Mouse (Mus musculus) liver, embryonic 13.5 days (tissue): ENCODE results near the gene Dpysl5. TPM values are rescaled to one million over a fixed set of nuclear protein-coding genes. Genes with fewer than 3 reads are reported as not detected.

ENCODE experiments used
- ATAC-seq: fragments of 200-750 bp; cut with Nextera tagmentation; 2 replicates; pipeline ENCODE4 v1.8.0; 2017; ENCODE audit warnings: low read depth, mild to moderate bottlenecking, moderate number of reproducible peaks, moderate library complexity
- DNase-seq: peaks from one replicate; pipeline ENCODE4 v3.0.0; 2022
- H3K27ac ChIP-seq: fragments of 300-500 bp; sonication (generic); 2 replicates; pipeline ENCODE4 v1.5.1; 2015; ENCODE audit warnings: moderate library complexity, mild to moderate bottlenecking, inconsistent platforms
- H3K27me3 ChIP-seq: fragments of 300-500 bp; sonication (generic); 2 replicates; pipeline ENCODE4 v1.6.1; 2015; ENCODE audit warnings: mild to moderate bottlenecking, inconsistent platforms
- H3K36me3 ChIP-seq: fragments of 300-500 bp; sonication (generic); 2 replicates; pipeline ENCODE4 v1.6.1; 2015; ENCODE audit warnings: mild to moderate bottlenecking, inconsistent platforms
- H3K4me1 ChIP-seq: fragments of 300-500 bp; sonication (generic); replicated peaks from 2 replicates; pipeline ENCODE4 v1.6.1; 2015; ENCODE audit warnings: inconsistent platforms
- H3K4me2 ChIP-seq: fragments of 300-500 bp; sonication (generic); 2 replicates; pipeline ENCODE4 v1.6.1; 2015; ENCODE audit warnings: inconsistent platforms, mild to moderate bottlenecking, moderate library complexity
- H3K4me3 ChIP-seq: fragments of 300-500 bp; sonication (generic); replicated peaks from 2 replicates; pipeline ENCODE4 v1.5.1; 2015; ENCODE audit warnings: mild to moderate bottlenecking, inconsistent platforms
- H3K9ac ChIP-seq: fragments of 300-500 bp; sonication (generic); 2 replicates; pipeline ENCODE4 v1.6.1; 2015; ENCODE audit warnings: mild to moderate bottlenecking, inconsistent platforms
- H3K9me3 ChIP-seq: fragments of 300-500 bp; sonication (generic); replicated peaks from 2 replicates; pipeline ENCODE4 v1.6.1; 2016; ENCODE audit warnings: inconsistent platforms
- WGBS: fragments of 180-500 bp; shearing (Covaris S2); methylation state at CpG from one replicate; pipeline ENCODE4 v1.1.7; 2015; ENCODE audit not compliant: insufficient replicate concordance; 5-methylcytosine and 5-hydroxymethylcytosine counted together
- polyA plus RNA-seq: library from polyadenylated mRNA; unstranded; fragments of >200 nt; fragmentation: Nextera tagmentation; extraction: Ambion mirVana; gene quantifications from 2 replicates; pipeline ENCODE4 v1.2.1, GENCODE M21; 2015

Gene Dpysl5
- polyA plus RNA-seq, 1 experiment from 2014 or later, result 0.33 TPM

DNA sequence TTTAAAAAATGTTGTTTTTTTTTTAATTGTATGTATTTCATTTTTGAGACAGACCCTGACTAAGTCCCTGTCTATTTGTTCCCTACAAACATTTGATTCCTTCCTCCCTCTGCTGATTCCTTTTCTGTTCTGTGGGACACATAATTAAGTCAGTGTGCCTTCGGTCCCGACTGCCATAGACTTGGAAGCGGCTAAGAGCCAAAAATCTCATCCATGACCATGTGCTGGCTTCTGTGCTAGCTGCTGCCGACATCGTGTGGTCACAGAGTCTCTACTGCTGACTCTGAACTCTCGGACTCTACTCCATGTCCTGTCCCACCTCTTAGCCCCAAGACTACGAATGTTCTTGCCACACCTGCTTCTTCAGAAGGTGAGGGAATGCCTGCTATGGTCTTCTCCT, 21.1 kb downstream of the Dpysl5 start:
- Histone ChIP-seq H3K27me3 (no peaks in the 10 kb centered on the region; the same call in 1 of the 2 replicates), H3K27ac (no peak overlapping the region), H3K4me3 (no peak overlapping the region), H3K4me2 (no peak overlapping the region), H3K4me1 (no peaks in the 10 kb centered on the region), H3K9me3 (no peaks in the 10 kb centered on the region), H3K9ac (no peak overlapping the region), H3K36me3 (no peaks in the 10 kb centered on the region)
- WGBS, result 65% methylated on average over 7 of the region's 7 CpGs
- no peak for ATAC-seq
- DNase-seq, result no peak

DNA sequence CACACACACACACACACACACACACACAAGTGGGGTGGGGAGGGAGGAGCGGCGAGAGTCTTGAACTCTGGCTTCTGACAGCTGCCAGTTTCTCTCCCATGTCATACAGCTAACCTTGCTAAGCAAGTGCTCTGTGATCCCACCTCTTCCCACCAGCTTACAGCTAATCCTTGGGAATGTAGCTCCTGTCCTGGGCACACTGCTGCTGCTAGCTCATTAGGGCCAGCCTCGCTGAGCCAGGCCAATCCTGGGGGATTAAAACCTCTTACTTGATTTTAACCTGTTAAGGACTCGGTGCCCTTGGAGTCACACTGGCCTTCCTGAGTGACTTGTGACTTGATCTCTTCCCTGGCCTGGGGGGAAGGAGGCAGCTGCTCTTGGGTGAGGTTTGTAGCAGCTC, 23.3 kb downstream of the Dpysl5 start:
- Histone ChIP-seq H3K4me1 (no peaks in the 10 kb centered on the region), H3K4me2 (no peak overlapping the region), H3K27ac (no peak overlapping the region), H3K4me3 (no peak overlapping the region), H3K9ac (no peak overlapping the region), H3K9me3 (no peaks in the 10 kb centered on the region), H3K36me3 (no peaks in the 10 kb centered on the region), H3K27me3 (peaks cover 7% of the 10 kb centered on the region)
- 49% methylated on average over 4 of the region's 4 CpGs for WGBS
- no peak for DNase-seq
- no peak for ATAC-seq

DNA sequence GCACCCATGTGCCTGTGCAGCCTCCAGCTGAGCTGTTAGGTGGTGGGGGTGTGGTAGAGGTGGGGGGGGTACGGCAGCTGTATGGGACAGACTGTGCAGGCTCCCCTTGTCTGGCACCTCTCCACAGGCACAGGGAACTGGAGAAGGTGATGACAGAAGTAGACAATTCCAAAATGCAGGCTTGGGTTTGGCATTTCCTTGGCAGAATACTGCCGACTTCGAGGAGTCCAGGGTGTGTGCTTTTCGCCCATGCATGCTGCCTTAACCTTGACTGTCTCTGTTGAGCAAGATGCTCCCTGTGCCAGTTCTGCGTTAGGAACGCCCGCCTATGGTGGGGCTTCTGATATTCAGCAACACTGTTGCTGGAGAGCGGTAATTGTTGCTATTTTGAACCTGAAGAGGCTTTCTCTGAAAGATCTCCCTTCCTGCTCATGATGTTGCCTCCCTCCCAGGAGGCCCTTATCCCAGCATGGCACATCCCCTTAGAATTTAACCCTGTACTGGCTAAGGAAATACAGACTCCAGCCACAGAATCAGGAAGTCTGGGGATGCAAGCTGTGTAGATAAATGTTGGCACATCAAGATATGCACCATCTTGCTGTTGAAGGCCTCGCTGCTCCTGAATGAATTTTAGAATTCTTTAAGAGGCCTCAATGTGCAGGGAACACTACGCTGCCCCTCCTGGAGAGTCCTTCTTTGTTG, 26.9 kb downstream of the Dpysl5 start:
- Histone ChIP-seq H3K27me3 (peaks cover 7% of the 10 kb centered on the region), H3K4me1 (no peaks in the 10 kb centered on the region), H3K4me2 (no peak overlapping the region), H3K36me3 (no peaks in the 10 kb centered on the region), H3K27ac (no peak overlapping the region), H3K4me3 (no peak overlapping the region), H3K9me3 (no peaks in the 10 kb centered on the region), H3K9ac (no peak overlapping the region)
- ATAC-seq (no peak), DNase-seq (no peak)
- WGBS, result 33% methylated on average over 10 of the region's 10 CpGs

DNA sequence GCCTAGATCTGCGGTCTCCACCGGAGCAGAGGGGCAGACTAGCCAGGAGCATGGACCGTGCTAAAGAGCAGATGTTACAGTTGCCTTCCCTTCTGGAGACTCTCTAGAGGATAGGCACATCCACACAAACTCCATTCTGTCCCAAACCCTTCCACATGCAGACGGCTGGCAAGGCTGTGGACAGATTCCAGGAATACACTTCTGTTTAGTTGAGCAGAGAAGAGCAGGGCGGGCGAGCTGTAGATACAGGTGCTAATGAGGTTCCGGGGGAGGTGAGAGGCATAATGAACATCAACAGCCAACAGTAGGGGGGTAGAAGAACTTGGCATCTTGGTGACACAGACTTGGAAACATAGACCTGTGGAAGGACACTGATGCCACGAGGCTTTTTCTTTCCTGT, 28.2 kb downstream of the Dpysl5 start:
- WGBS, result 54% methylated on average over 8 of the region's 8 CpGs

DNA sequence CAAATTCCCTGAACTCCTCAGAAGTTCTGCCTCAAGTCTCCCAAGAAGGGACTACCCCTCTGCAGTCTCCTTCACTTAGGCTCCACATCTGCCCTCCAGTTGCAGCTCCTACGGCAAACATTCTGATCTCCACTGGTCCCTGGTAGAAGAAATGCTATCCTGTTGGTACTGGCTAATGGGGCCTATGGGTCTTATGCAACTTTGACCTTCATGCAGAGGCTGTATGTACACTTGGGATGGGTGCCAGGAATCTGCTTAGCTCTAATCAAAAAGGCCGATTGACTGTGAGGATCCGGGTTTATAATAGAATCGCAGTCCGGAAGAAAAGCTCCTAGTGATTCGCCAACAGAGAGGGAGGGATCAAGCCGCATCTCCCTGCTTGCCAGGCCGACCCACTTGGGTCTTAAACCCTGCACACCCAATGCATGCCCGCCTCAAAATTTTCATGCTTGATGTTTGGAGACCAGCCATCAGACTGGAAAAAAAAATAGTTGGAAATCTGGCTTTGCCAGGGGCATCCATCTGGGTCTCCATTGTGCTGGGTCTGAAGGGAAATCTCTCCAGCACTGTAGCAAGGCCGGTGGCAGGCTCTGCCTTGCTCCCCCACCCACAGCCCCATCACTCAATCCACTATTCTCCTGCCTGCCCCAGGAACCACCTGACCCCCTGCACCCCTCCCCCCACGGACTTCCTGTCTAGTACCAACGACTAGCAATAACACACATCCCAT, 38.4 kb downstream of the Dpysl5 start:
- ATAC-seq (0 out of 2 replicates have a peak, but pooled peaks have one; percentile 36), DNase-seq (no peak)
- Histone ChIP-seq H3K9ac (no peak overlapping the region), H3K36me3 (no peaks in the 10 kb centered on the region), H3K9me3 (no peaks in the 10 kb centered on the region), H3K4me3 (no peak overlapping the region), H3K27me3 (no peaks in the 10 kb centered on the region), H3K4me1 (peaks cover 7% of the 10 kb centered on the region; the same call in 1 of the 2 replicates), H3K4me2 (no peak overlapping the region), H3K27ac (no peak overlapping the region)
- 58% methylated on average over 12 of the region's 12 CpGs for WGBS

More for the DNA sequence above, 28.2 kb downstream of the Dpysl5 start:
- H3K4me1 ChIP-seq, result no peaks in the 10 kb centered on the region
- H3K9ac ChIP-seq, result no peak overlapping the region
- H3K27me3 ChIP-seq, result peaks cover 7% of the 10 kb centered on the region
- no peaks in the 10 kb centered on the region for H3K36me3 ChIP-seq
- no peak for DNase-seq
- no peak for ATAC-seq
- H3K9me3 ChIP-seq, result no peaks in the 10 kb centered on the region
- no peak overlapping the region for H3K27ac ChIP-seq
- H3K4me2 ChIP-seq, result no peak overlapping the region
- no peak overlapping the region for H3K4me3 ChIP-seq

DNA sequence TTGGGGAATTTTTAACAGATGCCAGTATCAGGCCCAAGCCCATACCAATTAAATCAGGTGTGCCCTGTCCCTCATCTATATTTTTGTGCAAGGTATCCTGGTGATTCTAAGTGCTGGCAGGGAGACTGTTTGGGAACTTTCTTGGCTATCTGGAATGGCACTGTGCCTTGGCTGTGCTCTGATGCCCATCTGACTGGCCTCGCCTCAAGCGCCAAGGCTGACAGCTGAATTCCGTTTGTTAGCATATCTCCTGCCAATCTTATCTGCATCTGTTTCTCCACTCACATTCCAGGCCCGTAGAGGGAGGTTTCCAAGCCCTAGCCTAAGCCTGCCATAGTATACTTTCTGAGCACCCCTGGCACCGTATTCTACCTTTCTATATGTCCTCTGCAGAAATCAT, 39.7 kb downstream of the Dpysl5 start:
- no peak overlapping the region for H3K27ac ChIP-seq
- H3K4me3 ChIP-seq, result no peak overlapping the region
- H3K9ac ChIP-seq, result no peak overlapping the region
- no peak overlapping the region for H3K4me2 ChIP-seq
- H3K9me3 ChIP-seq, result no peaks in the 10 kb centered on the region
- DNase-seq (no peak), ATAC-seq (no peak)
- peaks cover 7% of the 10 kb centered on the region; the same call in 1 of the 2 replicates for H3K4me1 ChIP-seq
- WGBS, result 52% methylated on average over 5 of the region's 5 CpGs
- H3K36me3 ChIP-seq, result no peaks in the 10 kb centered on the region
- H3K27me3 ChIP-seq, result no peaks in the 10 kb centered on the region

DNA sequence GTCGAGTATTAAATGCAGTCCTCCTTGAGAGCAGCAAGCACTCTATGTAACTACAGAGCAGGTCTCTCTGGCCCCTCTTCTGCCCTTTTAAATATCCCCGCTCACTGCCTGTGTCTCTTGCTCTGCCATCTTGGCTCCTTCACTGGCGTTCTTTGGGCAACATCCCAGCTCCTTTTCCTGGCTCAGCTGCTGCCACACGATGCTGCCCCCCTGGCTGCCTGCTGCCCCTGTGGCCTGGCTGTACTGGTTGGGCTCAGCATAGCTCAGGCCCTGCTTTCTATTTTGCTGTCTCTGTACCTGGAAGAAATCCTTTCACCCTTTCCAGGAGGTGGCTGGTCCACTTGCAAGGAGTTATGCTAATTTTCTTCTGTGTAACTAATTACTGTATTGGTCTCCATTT, 41.8 kb downstream of the Dpysl5 start:
- H3K4me2 ChIP-seq, result no peak overlapping the region
- ATAC-seq (no peak), DNase-seq (no peak)
- H3K27me3 ChIP-seq, result no peaks in the 10 kb centered on the region
- no peak overlapping the region for H3K4me3 ChIP-seq
- peaks cover 7% of the 10 kb centered on the region; the same call in 1 of the 2 replicates for H3K4me1 ChIP-seq
- no peak overlapping the region for H3K27ac ChIP-seq
- no peak overlapping the region for H3K9ac ChIP-seq
- no peaks in the 10 kb centered on the region for H3K9me3 ChIP-seq
- no peaks in the 10 kb centered on the region for H3K36me3 ChIP-seq
- 61% methylated on average over 4 of the region's 4 CpGs for WGBS

DNA sequence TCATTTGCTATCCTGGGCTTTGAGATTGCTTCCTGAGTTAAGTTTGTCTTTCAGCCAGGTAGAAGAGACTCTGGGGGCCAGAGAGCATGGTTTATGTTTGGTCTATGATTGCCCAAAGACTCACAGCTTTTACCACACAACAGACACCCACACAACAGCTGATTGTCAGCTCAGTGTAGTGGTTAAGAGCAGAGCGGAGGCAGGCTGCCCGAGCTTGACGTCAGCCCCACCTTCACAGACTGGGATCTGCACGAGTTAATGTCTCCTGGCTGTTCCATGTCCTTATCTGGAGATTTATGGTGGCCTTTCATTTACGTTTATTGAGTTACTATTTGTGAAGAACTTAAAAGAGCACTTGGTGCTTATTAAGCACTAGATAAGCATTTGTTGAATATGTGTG, 43.9 kb downstream of the Dpysl5 start:
- no peak overlapping the region for H3K4me2 ChIP-seq

DNA sequence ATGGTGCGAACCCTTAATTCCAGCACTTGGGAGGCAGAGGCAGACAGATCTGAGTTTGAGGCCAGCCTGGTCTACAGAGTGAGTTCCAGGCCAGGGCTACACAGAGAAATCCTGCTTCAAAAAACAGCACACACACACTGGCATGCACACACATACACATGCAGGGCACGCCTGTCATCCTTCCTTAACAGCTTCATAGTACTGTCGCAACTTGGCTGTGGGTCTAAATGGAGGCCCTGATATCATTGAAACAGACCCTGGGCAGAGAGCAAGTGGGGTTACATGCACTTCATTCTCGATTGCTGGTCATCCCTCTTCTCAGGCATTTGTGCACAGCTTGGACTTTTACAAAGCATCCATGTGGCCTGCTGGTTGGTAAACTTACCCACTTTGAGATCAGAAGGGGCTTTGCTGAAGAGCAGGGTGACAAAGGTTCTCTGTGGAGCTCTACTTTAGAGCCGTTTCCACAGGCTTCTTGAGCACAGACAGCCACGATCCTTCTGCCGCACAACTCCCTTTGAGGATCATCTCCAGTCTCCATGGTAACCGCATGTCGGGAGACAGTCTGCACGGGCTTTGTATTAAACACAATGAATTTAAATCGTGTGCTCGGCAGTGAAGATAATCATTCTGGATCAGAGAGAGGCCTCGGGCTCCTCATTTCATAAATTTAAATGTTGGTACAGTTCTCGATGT, 51.6 kb downstream of the Dpysl5 start:
- 73% methylated on average over 14 of the region's 14 CpGs for WGBS
- Histone ChIP-seq H3K4me2 (no peak overlapping the region), H3K9ac (no peak overlapping the region)

More for the DNA sequence above, 43.9 kb downstream of the Dpysl5 start:
- Histone ChIP-seq H3K36me3 (no peaks in the 10 kb centered on the region), H3K9ac (no peak overlapping the region), H3K4me3 (no peak overlapping the region), H3K27ac (no peak overlapping the region), H3K9me3 (no peaks in the 10 kb centered on the region), H3K27me3 (no peaks in the 10 kb centered on the region), H3K4me1 (no peaks in the 10 kb centered on the region)
- 47% methylated on average over 5 of the region's 5 CpGs for WGBS
- DNase-seq, result no peak
- ATAC-seq, result no peak

DNA sequence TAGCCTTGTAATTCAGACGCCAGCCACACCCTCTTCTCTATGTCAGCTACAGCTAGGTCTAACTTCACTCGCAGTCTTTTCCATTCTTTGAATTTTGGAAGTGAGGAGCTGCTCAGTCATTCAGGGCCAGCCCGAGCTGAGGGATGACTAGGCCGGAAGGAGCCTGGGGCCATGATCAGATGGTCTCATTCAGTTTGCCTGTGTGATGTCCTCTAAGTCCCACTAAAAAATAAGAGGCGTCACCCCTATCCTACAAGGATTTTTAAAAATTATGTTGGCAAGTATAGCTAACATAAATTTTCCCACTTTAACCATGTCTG, 52.1 kb downstream of the Dpysl5 start:
- no peak overlapping the region for H3K4me2 ChIP-seq
- H3K9ac ChIP-seq, result no peak overlapping the region
- no peak for ATAC-seq
- no peaks in the 10 kb centered on the region for H3K9me3 ChIP-seq
- WGBS, result 71% methylated on average over 5 of the region's 5 CpGs
- H3K4me1 ChIP-seq, result peaks cover 4% of the 10 kb centered on the region; the same call in 1 of the 2 replicates
- H3K36me3 ChIP-seq, result no peaks in the 10 kb centered on the region
- no peaks in the 10 kb centered on the region for H3K27me3 ChIP-seq
- no peak for DNase-seq
- no peak overlapping the region for H3K4me3 ChIP-seq
- no peak overlapping the region for H3K27ac ChIP-seq

More for the DNA sequence above, 51.6 kb downstream of the Dpysl5 start:
- H3K36me3 ChIP-seq, result no peaks in the 10 kb centered on the region
- DNase-seq, result no peak
- no peak overlapping the region for H3K27ac ChIP-seq
- H3K27me3 ChIP-seq, result no peaks in the 10 kb centered on the region
- ATAC-seq, result no peak
- H3K4me3 ChIP-seq, result no peak overlapping the region
- no peaks in the 10 kb centered on the region for H3K9me3 ChIP-seq
- no peaks in the 10 kb centered on the region for H3K4me1 ChIP-seq

DNA sequence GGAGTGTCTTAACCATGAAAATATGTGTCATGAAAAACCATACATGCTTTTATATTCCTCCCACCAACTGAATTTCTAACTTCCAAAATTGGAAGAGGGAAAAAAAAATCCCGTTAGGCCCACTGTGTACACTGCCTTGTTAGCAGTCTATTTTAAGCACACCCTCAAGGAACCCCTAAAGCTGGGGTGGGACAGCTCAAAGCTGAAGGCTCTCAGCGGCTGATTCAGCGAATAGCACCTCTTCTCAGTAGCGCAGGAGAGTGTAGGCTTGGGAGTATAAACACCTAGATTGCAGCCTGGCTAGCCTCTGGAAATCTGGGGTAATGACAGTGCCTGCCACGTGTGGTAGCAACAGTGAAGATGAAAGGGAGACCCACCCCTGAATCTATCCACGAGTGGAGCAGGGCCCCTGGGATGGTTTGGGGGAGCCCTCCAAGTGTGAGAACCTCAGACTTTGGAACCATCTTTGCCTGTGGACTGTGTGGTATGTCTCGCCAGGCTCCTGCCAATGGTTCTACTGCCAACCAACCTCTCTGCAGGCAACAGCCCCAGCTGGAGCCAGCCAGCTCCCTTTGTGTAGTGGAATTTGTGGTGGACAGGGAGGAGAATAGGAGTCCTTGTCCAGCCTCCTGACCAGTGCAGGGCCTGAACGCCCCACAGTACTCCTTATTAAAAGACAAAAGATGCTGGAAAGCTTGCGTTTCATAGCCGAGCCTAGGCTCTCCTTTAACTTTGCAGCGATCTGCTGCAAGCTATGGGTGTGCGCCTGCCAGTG, 54.4 kb downstream of the Dpysl5 start:
- H3K27me3 ChIP-seq, result no peaks in the 10 kb centered on the region
- peaks cover 8% of the 10 kb centered on the region; the same call in 1 of the 2 replicates for H3K4me1 ChIP-seq
- DNase-seq (no peak), ATAC-seq (no peak)
- H3K36me3 ChIP-seq, result no peaks in the 10 kb centered on the region
- H3K27ac ChIP-seq, result no peak overlapping the region
- no peak overlapping the region for H3K4me3 ChIP-seq
- H3K9ac ChIP-seq, result no peak overlapping the region
- H3K9me3 ChIP-seq, result no peaks in the 10 kb centered on the region
- H3K4me2 ChIP-seq, result no peak overlapping the region
- WGBS, result 69% methylated on average over 12 of the region's 12 CpGs
